Mouse (Mus musculus): ENCODE data around the gene Pdcd4.

DNA sequence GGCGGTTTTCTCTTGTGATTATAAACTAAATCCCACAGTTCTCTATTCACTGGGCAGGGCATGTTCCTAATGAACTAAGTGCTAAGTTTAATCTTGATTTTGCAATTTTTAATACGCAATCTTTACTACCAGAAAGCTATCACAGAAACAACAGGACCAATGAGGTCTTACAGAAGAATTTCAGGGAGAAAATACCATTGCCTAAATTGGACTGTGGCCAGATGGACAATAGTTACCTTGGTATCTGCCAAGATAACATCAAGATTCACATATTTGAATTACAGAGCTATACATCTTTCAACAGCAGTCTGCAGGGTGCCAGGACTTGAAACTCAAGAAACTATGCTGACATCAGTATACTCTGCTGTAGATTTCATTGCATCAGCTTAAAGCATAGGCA is 50.3 kb downstream of the Pdcd4 start:
- TF ChIP-seq EP300 (IDR thresholded peaks at IDR 0.05; ENCODE audit: low read depth) (no peak), CTCF (IDR thresholded peaks at IDR 0.05; ENCODE audit: low read depth) (no peak)

All from liver, postnatal 0 days (tissue).